Comparison of ENCODE assay signal across 32 mouse cellular contexts in the genomic region with DNA sequence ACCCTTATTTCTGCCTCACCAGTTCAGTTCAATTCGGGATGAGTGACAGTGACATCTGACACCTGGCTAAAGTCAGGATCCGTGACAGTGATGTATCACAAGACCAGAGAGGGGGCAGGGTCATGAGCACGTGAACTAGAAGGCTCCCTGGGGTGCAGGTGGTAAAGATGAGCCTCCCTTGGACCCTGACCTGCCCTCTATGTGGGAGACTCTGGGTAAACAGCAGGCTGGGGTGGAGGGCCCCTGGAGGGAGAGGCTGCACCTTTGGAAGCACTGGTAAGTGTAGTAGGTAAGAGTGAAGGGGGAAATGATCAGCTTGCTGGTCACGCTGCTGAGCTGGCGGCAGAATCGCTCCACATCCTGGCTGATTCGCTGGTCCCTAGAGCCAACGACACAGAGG. TPM values are rescaled to one million over a fixed set of nuclear protein-coding genes. Genes with fewer than 3 reads are reported as not detected.
DNase-seq lines count a peak whose midpoint lies in the region; ATAC-seq and TF ChIP-seq lines count a peak whose summit lies in the region.
"Had no signal": no experiment of that assay in that cellular context is flagged by ENCODE, and none has a peak within 500 bp of the region (broad histone marks: within the 10 kb centered on the region; RNA-seq: fewer than 3 reads in every experiment).

No protein-coding gene starts in this region.

- H3K9me3 ChIP-seq in intestine, embryonic 15.5 days, result no peaks in the 10 kb centered on the region
- H3K9me3 ChIP-seq in lung, postnatal 0 days (ENCODE audit: low read length), result no peaks in the 10 kb centered on the region
- H3K9me3 ChIP-seq: heart, embryonic 12.5 days; hindbrain, embryonic 13.5 days; limb, embryonic 13.5 days; liver, embryonic 12.5 days; neural tube, embryonic 15.5 days had no signal

- WGBS in intestine, embryonic 15.5 days, result 51% methylated on average over 8 of the region's 8 CpGs
- 53% methylated on average over 8 of the region's 8 CpGs for WGBS in lung, postnatal 0 days

- H3K4me2 ChIP-seq in intestine, embryonic 15.5 days (replicated peaks), result peak overlapping the region; percentile 28; the same call in 1 of the 2 replicates
- no peak overlapping the region for H3K4me2 ChIP-seq in lung, postnatal 0 days (replicated peaks; ENCODE audit: low read depth, low read length)
- H3K4me2 ChIP-seq: heart, embryonic 12.5 days; hindbrain, embryonic 13.5 days; limb, embryonic 13.5 days; liver, embryonic 12.5 days; midbrain, embryonic 11.5 days; neural tube, embryonic 15.5 days had no signal

- H3K36me3 ChIP-seq in intestine, embryonic 15.5 days, result no peaks in the 10 kb centered on the region; the same call in 1 of the 2 replicates
- H3K36me3 ChIP-seq in lung, postnatal 0 days (ENCODE audit: insufficient read depth, low read length), result no peaks in the 10 kb centered on the region

- no peak for TF ChIP-seq EP300 in lung, postnatal 0 days (IDR thresholded peaks at IDR 0.05)

- H3K9ac ChIP-seq in intestine, embryonic 15.5 days, result no peak overlapping the region
- no peak overlapping the region for H3K9ac ChIP-seq in lung, postnatal 0 days (replicated peaks; ENCODE audit: low read depth)
- H3K9ac ChIP-seq: heart, embryonic 12.5 days; hindbrain, embryonic 13.5 days; liver, embryonic 12.5 days; neural tube, embryonic 15.5 days had no signal

- ATAC-seq in intestine, embryonic 15.5 days, result peak; percentile 78
- no peak for ATAC-seq in erythroid progenitor cell, adult 5-6 weeks (replicated peaks; ENCODE audit: low FRiP score, poor library complexity, severe bottlenecking)
- ATAC-seq in lung, postnatal 0 days, result no peak
- ATAC-seq: forebrain, embryonic 16.5 days; liver, embryonic 12.5 days had no signal

- no peak for TF ChIP-seq CTCF in lung, postnatal 0 days (IDR thresholded peaks at IDR 0.05)

- no peaks in the 10 kb centered on the region for H3K27me3 ChIP-seq in intestine, embryonic 15.5 days (replicated peaks)
- H3K27me3 ChIP-seq in lung, postnatal 0 days (replicated peaks; ENCODE audit: insufficient read depth, low read length), result no peaks in the 10 kb centered on the region
- H3K27me3 ChIP-seq: heart, embryonic 12.5 days; hindbrain, embryonic 13.5 days; limb, embryonic 13.5 days; liver, embryonic 12.5 days; neural tube, embryonic 15.5 days had no signal

- 0 out of 2 replicates have a peak, but pooled peaks cover 3% of the 10 kb centered on the region for H3K4me1 ChIP-seq in intestine, embryonic 15.5 days (replicated peaks)
- no peaks in the 10 kb centered on the region for H3K4me1 ChIP-seq in lung, postnatal 0 days (ENCODE audit: insufficient read depth, low read depth, low read length)

- peak overlapping the region; percentile 44; the same call in 1 of the 2 replicates for H3K27ac ChIP-seq in intestine, embryonic 15.5 days
- no peak overlapping the region for H3K27ac ChIP-seq in lung, postnatal 0 days (ENCODE audit: low read length)
- H3K27ac ChIP-seq: hindbrain, embryonic 13.5 days; layer of hippocampus, adult 2 months; limb, embryonic 13.5 days; liver, embryonic 12.5 days; neural tube, embryonic 15.5 days; stomach, postnatal 0 days had no signal

- no peak overlapping the region for H3K4me3 ChIP-seq in intestine, embryonic 15.5 days (replicated peaks)
- H3K4me3 ChIP-seq in lung, postnatal 0 days (ENCODE audit: low read depth, low read length), result no peak overlapping the region
- H3K4me3 ChIP-seq: heart, embryonic 12.5 days; hindbrain, embryonic 13.5 days; layer of hippocampus, adult 2 months; limb, embryonic 13.5 days; liver, embryonic 12.5 days; neural tube, embryonic 15.5 days had no signal

- DNase-seq in kidney, adult 8-10 months, result peak; percentile 68 to 74
- peak; percentile 67 for DNase-seq in kidney, postnatal 10 days
- DNase-seq in lung, postnatal 0 days (ENCODE audit: low spot score), result no peak
- no peak for DNase-seq in B cell, adult 2 months
- DNase-seq in heart, adult 11 months, result no peak
- DNase-seq: adrenal gland, postnatal 10 days; cerebellum, adult 18-20 months; cerebellum, postnatal 14 days; embryo, embryonic 11 days; gastrocnemius, postnatal 14 days; heart, adult 18-20 months; heart, postnatal 14 days; layer of hippocampus, postnatal 36 days; lung, adult 18-20 months; lung, postnatal 14 days; thymus, adult 2 months; thymus, postnatal 4 days had no signal

RNA-seq across cellular contexts. Expression of a gene that starts 4.7 kb away (rescaled TPM):
- polyA plus RNA-seq in intestine, embryonic 15.5 days (2015; fragmentation: Nextera tagmentation; extraction: Ambion mirVana), result 16.5 and 20.8 TPM in 2 replicates
- total RNA-seq in erythroid progenitor cell, adult 5-6 weeks (2015; ENCODE audit: low replicate concordance), result 0.72 TPM in 1 of 2 replicates, not detected in the other
- 0.77 TPM in 1 of 2 replicates, not detected in the other for total RNA-seq in erythroid progenitor cell, adult 5-6 weeks (2017; ENCODE audit: low replicate concordance)
- 9.2 and 10.5 TPM in 2 replicates for polyA plus RNA-seq in lung, postnatal 0 days (2015; fragmentation: Nextera tagmentation; extraction: Ambion mirVana)

RNA-seq across cellular contexts. Expression of a gene that starts 28.3 kb away (rescaled TPM):
- not detected in 2 replicates for polyA plus RNA-seq in intestine, embryonic 15.5 days (2015; fragmentation: Nextera tagmentation; extraction: Ambion mirVana)
- not detected in 2 replicates for total RNA-seq in erythroid progenitor cell, adult 5-6 weeks (2015; ENCODE audit: low replicate concordance)
- not detected in 2 replicates for total RNA-seq in erythroid progenitor cell, adult 5-6 weeks (2017; ENCODE audit: low replicate concordance)
- not detected in 2 replicates for polyA plus RNA-seq in lung, postnatal 0 days (2015; fragmentation: Nextera tagmentation; extraction: Ambion mirVana)
- total RNA-seq: adrenal gland, postnatal 10 days; gastrocnemius, postnatal 14 days; heart, adult 18-20 months; heart, postnatal 14 days; layer of hippocampus, adult 2 months; layer of hippocampus, postnatal 36 days; megakaryocyte progenitor cell, adult 5-6 weeks; midbrain, postnatal 0 days had no signal
- polyA plus RNA-seq: embryonic facial prominence, embryonic 14.5 days; heart, embryonic 12.5 days; hindbrain, embryonic 13.5 days; liver, embryonic 12.5 days; midbrain, postnatal 0 days; neural tube, embryonic 15.5 days; small intestine, adult 2 months; stomach, postnatal 0 days had no signal

RNA-seq across cellular contexts. Expression of a gene that starts 43.0 kb away (rescaled TPM):
- polyA plus RNA-seq in intestine, embryonic 15.5 days (2015; fragmentation: Nextera tagmentation; extraction: Ambion mirVana), result not detected in 2 replicates
- not detected in 2 replicates for total RNA-seq in erythroid progenitor cell, adult 5-6 weeks (2015; ENCODE audit: low replicate concordance)
- not detected in 2 replicates for total RNA-seq in erythroid progenitor cell, adult 5-6 weeks (2017; ENCODE audit: low replicate concordance)
- not detected in 2 replicates for polyA plus RNA-seq in lung, postnatal 0 days (2015; fragmentation: Nextera tagmentation; extraction: Ambion mirVana)
- total RNA-seq: adrenal gland, postnatal 10 days; gastrocnemius, postnatal 14 days; heart, adult 18-20 months; megakaryocyte progenitor cell, adult 5-6 weeks had no signal
- polyA plus RNA-seq: heart, embryonic 12.5 days; liver, embryonic 12.5 days; small intestine, adult 2 months; stomach, postnatal 0 days had no signal

Comparison
In these comparisons a context has a peak if more than half of its experiments do, and no peak if none do; other contexts are left out.
1. DNase-seq: peak in kidney, adult 8-10 months (2 of 2) and kidney, postnatal 10 days (single experiment); none in lung, postnatal 0 days (single experiment), B cell, adult 2 months (0 of 2) and heart, adult 11 months (single experiment).